Mouse (Mus musculus) liver, postnatal 0 days (tissue): ENCODE results near the gene Ncan. TPM values are rescaled to one million over a fixed set of nuclear protein-coding genes. Genes with fewer than 3 reads are reported as not detected.
A peak's percentile ranks its signal among the peaks of the same experiment; 100 is the strongest.

ENCODE experiments used
- ATAC-seq: fragments of 200-750 bp; cut with Nextera tagmentation; 2 replicates; pipeline ENCODE4 v1.8.0; 2017; ENCODE audit warnings: mild to moderate bottlenecking, moderate library complexity
- DNase-seq: peaks from one replicate; pipeline ENCODE4 v3.0.0-alpha.2; 2016
- H3K27ac ChIP-seq: fragments of 300-500 bp; sonication (generic); 2 replicates; pipeline ENCODE4 v1.5.1; 2014; ENCODE audit warnings: antibody characterized with exemption, moderate library complexity, mild to moderate bottlenecking, low read depth
- H3K27me3 ChIP-seq: fragments of 300-500 bp; sonication (generic); 2 replicates; pipeline ENCODE4 v1.6.1; 2014; ENCODE audit warnings: low read length, control low read depth, mixed read lengths; ENCODE audit not compliant: insufficient read depth
- H3K36me3 ChIP-seq: fragments of 300-500 bp; sonication (generic); replicated peaks from 2 replicates; pipeline ENCODE4 v1.6.1; 2014; ENCODE audit warnings: mild to moderate bottlenecking, control low read depth, low read length, moderate library complexity, mixed read lengths; ENCODE audit not compliant: insufficient read depth
- H3K4me1 ChIP-seq: fragments of 300-500 bp; sonication (generic); 2 replicates; pipeline ENCODE4 v1.6.1; 2014; ENCODE audit warnings: antibody characterized with exemption, mild to moderate bottlenecking, control low read depth; ENCODE audit not compliant: insufficient read depth
- H3K4me2 ChIP-seq: fragments of 300-500 bp; sonication (generic); 2 replicates; pipeline ENCODE4 v1.6.1; 2014; ENCODE audit warnings: low read depth, mild to moderate bottlenecking, low read length, moderate library complexity, mixed read lengths
- H3K4me3 ChIP-seq: fragments of 300-500 bp; sonication (generic); 2 replicates; pipeline ENCODE4 v1.5.1; 2014; ENCODE audit warnings: low read depth, low read length
- H3K9ac ChIP-seq: fragments of 300-500 bp; sonication (generic); replicated peaks from 2 replicates; pipeline ENCODE4 v1.6.1; 2014; ENCODE audit warnings: mild to moderate bottlenecking, moderate library complexity
- H3K9me3 ChIP-seq: fragments of 300-500 bp; sonication (generic); 2 replicates; pipeline ENCODE4 v1.6.1; 2016; ENCODE audit warnings: mild to moderate bottlenecking, control low read depth, low read length, mixed read lengths
- CTCF ChIP-seq: sonication (generic); IDR thresholded peaks from 2 replicates; pipeline ENCODE4 v1.5.1; 2016; ENCODE audit warnings: antibody characterized with exemption, low read depth
- EP300 ChIP-seq: IDR thresholded peaks from 2 replicates; pipeline ENCODE4 v1.6.1; 2016; ENCODE audit warnings: antibody characterized with exemption, low read depth, mild to moderate bottlenecking
- WGBS: fragments of 180-500 bp; shearing (Covaris S2); extraction: QIAGEN DNeasy Blood & Tissue Kit; methylation state at CpG from one replicate; pipeline ENCODE4 v1.1.7; 2014; ENCODE audit not compliant: insufficient replicate concordance; 5-methylcytosine and 5-hydroxymethylcytosine counted together
- polyA plus RNA-seq: library from polyadenylated mRNA; unstranded; fragments of >200 nt; fragmentation: Nextera tagmentation; extraction: Ambion mirVana; gene quantifications from 2 replicates; pipeline ENCODE4 v1.2.1, GENCODE M21; 2015

Ncan gene
- polyA plus RNA-seq, 1 experiment from 2014 or later = not detected

- Histone ChIP-seq H3K9ac (no peak overlapping the region), H3K36me3 (no peaks in the 10 kb centered on the region), H3K27me3 (peaks cover 53% of the 10 kb centered on the region), H3K27ac (no peak overlapping the region), H3K4me3 (no peak overlapping the region), H3K4me1 (peaks cover 15% of the 10 kb centered on the region), H3K4me2 (no peak overlapping the region), H3K9me3 (no peaks in the 10 kb centered on the region)
- no peak for DNase-seq
- TF ChIP-seq EP300 = no peak
- TF ChIP-seq CTCF = no peak
- WGBS = 86% methylated on average over 2 of the region's 2 CpGs
- no peak for ATAC-seq
Observed at GRCm38 (mm10) chr8:70081976-70082375, 38.7 kb downstream of the Ncan start.

- Histone ChIP-seq H3K36me3 (peaks cover 14% of the 10 kb centered on the region; the same call in 1 of the 2 replicates), H3K27ac (no peak overlapping the region), H3K4me2 (peak overlapping the region; percentile 68; the same call in 1 of the 2 replicates), H3K9me3 (no peaks in the 10 kb centered on the region), H3K4me3 (peak overlapping the region; percentile 26; the same call in 1 of the 2 replicates), H3K27me3 (no peaks in the 10 kb centered on the region), H3K9ac (peak overlapping the region; percentile 46; the same call in 1 of the 2 replicates), H3K4me1 (peaks cover 18% of the 10 kb centered on the region)
- no peak for DNase-seq
- no peak for ATAC-seq
- 13% methylated on average over 1 of the region's 1 CpGs for WGBS
- TF ChIP-seq EP300 = no peak
- no peak for TF ChIP-seq CTCF
Observed at GRCm38 (mm10) chr8:70073682-70074081, 47.0 kb downstream of the Ncan start.

- no peak for TF ChIP-seq CTCF
- TF ChIP-seq EP300 = no peak
- Histone ChIP-seq H3K4me2 (peak overlapping the region; percentile 68), H3K4me1 (peaks cover 18% of the 10 kb centered on the region), H3K4me3 (peak overlapping the region; percentile 26), H3K27ac (peak overlapping the region; percentile 69), H3K27me3 (no peaks in the 10 kb centered on the region), H3K9me3 (no peaks in the 10 kb centered on the region), H3K36me3 (peaks cover 20% of the 10 kb centered on the region; the same call in 1 of the 2 replicates), H3K9ac (peak overlapping the region; percentile 46; the same call in 1 of the 2 replicates)
- ATAC-seq (no peak), DNase-seq (no peak)
- 56% methylated on average over 8 of the region's 8 CpGs for WGBS
Observed at GRCm38 (mm10) chr8:70073120-70073519, 47.6 kb downstream of the Ncan start.

GRCm38 (mm10) chr8:70072441-70073069 is 48.1 kb downstream of the Ncan start, which contains the start of gene Tm6sf2:
Gene Tm6sf2, plus strand, starts transcription at chr8:70072924.
- peaks cover 24% of the 10 kb centered on the region for H3K36me3 ChIP-seq
- no peaks in the 10 kb centered on the region for H3K27me3 ChIP-seq
- H3K9ac ChIP-seq = peak within 1 kb of the TSS; percentile 46
- ATAC-seq (peak; percentile 90), DNase-seq (peak; percentile 84)
- H3K4me1 ChIP-seq = peaks cover 18% of the 10 kb centered on the region
- peak within 1 kb of the TSS; percentile 68 for H3K4me2 ChIP-seq
- peak within 1 kb of the TSS; percentile 26 for H3K4me3 ChIP-seq
- WGBS = 12% methylated on average over 16 of the region's 27 CpGs
- no peaks in the 10 kb centered on the region for H3K9me3 ChIP-seq
- peak within 1 kb of the TSS; percentile 79 for H3K27ac ChIP-seq
- TF ChIP-seq EP300 = no peak
- no peak for TF ChIP-seq CTCF

GRCm38 (mm10) chr8:70071836-70072440 is 48.7 kb downstream of the Ncan start:
- Histone ChIP-seq H3K9me3 (no peaks in the 10 kb centered on the region), H3K4me1 (peaks cover 18% of the 10 kb centered on the region), H3K27me3 (no peaks in the 10 kb centered on the region), H3K9ac (peak overlapping the region; percentile 8; the same call in 1 of the 2 replicates), H3K27ac (peak overlapping the region; percentile 79), H3K4me2 (peak overlapping the region; percentile 68; the same call in 1 of the 2 replicates), H3K4me3 (no peak overlapping the region), H3K36me3 (peaks cover 27% of the 10 kb centered on the region)
- TF ChIP-seq CTCF (no peak), EP300 (no peak)
- DNase-seq = peak; percentile 20
- WGBS = 73% methylated on average over 2 of the region's 2 CpGs
- ATAC-seq = peak; percentile 59

- DNase-seq (no peak), ATAC-seq (no peak)
- no peaks in the 10 kb centered on the region for H3K4me1 ChIP-seq
- 83% methylated on average over 1 of the region's 1 CpGs for WGBS
- H3K27ac ChIP-seq = no peak overlapping the region
- no peaks in the 10 kb centered on the region for H3K9me3 ChIP-seq
- no peak overlapping the region for H3K9ac ChIP-seq
- no peak overlapping the region for H3K4me2 ChIP-seq
- TF ChIP-seq EP300 = no peak
- no peak for TF ChIP-seq CTCF
- no peak overlapping the region for H3K4me3 ChIP-seq
- H3K36me3 ChIP-seq = peaks cover 65% of the 10 kb centered on the region
- no peaks in the 10 kb centered on the region for H3K27me3 ChIP-seq
Observed at GRCm38 (mm10) chr8:70057721-70058120, 63.0 kb downstream of the Ncan start.
